Mouse (Mus musculus): ENCODE results near the gene Nexn. TPM values are rescaled to one million over a fixed set of nuclear protein-coding genes. Genes with fewer than 3 reads are reported as not detected.

Gene Nexn
- polyA plus RNA-seq, 1 experiment from 2014 or later, result 3.9 TPM

- no peak for DNase-seq (ENCODE audit: low spot score)
- H3K4me3 ChIP-seq, result no peak overlapping the region
- WGBS, result 91% methylated on average over 1 of the region's 1 CpGs
- H3K36me3 ChIP-seq (replicated peaks), result no peaks in the 10 kb centered on the region
- H3K4me1 ChIP-seq, result no peaks in the 10 kb centered on the region
- no peaks in the 10 kb centered on the region for H3K27me3 ChIP-seq (replicated peaks; ENCODE audit: low read depth, poor library complexity, severe bottlenecking)
- no peak overlapping the region for H3K27ac ChIP-seq (replicated peaks)
- H3K9me3 ChIP-seq, result no peaks in the 10 kb centered on the region
Observed at GRCm38 (mm10) chr3:152250487-152250886, 15.7 kb downstream of the Nexn start.

GRCm38 (mm10) chr3:152247708-152248107, 18.4 kb downstream of the Nexn start:
- no peak for DNase-seq (ENCODE audit: low spot score)
- H3K9me3 ChIP-seq, result no peaks in the 10 kb centered on the region
- H3K27ac ChIP-seq (replicated peaks), result no peak overlapping the region
- H3K36me3 ChIP-seq (replicated peaks), result no peaks in the 10 kb centered on the region
- H3K4me1 ChIP-seq, result no peaks in the 10 kb centered on the region
- H3K27me3 ChIP-seq (replicated peaks; ENCODE audit: low read depth, poor library complexity, severe bottlenecking), result no peaks in the 10 kb centered on the region
- 92% methylated on average over 12 of the region's 12 CpGs for WGBS
- no peak overlapping the region for H3K4me3 ChIP-seq

- Histone ChIP-seq H3K36me3 (replicated peaks) (peaks cover 14% of the 10 kb centered on the region), H3K27ac (replicated peaks) (no peak overlapping the region), H3K27me3 (replicated peaks; ENCODE audit: low read depth, poor library complexity, severe bottlenecking) (no peaks in the 10 kb centered on the region), H3K4me1 (no peaks in the 10 kb centered on the region), H3K4me3 (no peak overlapping the region), H3K9me3 (no peaks in the 10 kb centered on the region)
- 78% methylated on average over 5 of the region's 5 CpGs for WGBS
- DNase-seq (ENCODE audit: low spot score), result no peak
Observed at GRCm38 (mm10) chr3:152245273-152245910, 20.8 kb downstream of the Nexn start.

- no peak for DNase-seq (ENCODE audit: low spot score)
- Histone ChIP-seq H3K36me3 (replicated peaks) (peaks cover 33% of the 10 kb centered on the region), H3K4me3 (no peak overlapping the region), H3K9me3 (no peaks in the 10 kb centered on the region), H3K27ac (replicated peaks) (no peak overlapping the region), H3K4me1 (no peaks in the 10 kb centered on the region), H3K27me3 (replicated peaks; ENCODE audit: low read depth, poor library complexity, severe bottlenecking) (no peaks in the 10 kb centered on the region)
- WGBS, result 76% methylated on average over 4 of the region's 4 CpGs
Observed at GRCm38 (mm10) chr3:152243304-152243703, 22.8 kb downstream of the Nexn start.

- H3K36me3 ChIP-seq (replicated peaks), result peaks cover 55% of the 10 kb centered on the region
- no peak for DNase-seq (ENCODE audit: low spot score)
- no peak overlapping the region for H3K4me3 ChIP-seq
- no peaks in the 10 kb centered on the region for H3K9me3 ChIP-seq
- H3K4me1 ChIP-seq, result no peaks in the 10 kb centered on the region
- no peaks in the 10 kb centered on the region for H3K27me3 ChIP-seq (replicated peaks; ENCODE audit: low read depth, poor library complexity, severe bottlenecking)
- WGBS, result 85% methylated on average over 3 of the region's 3 CpGs
- no peak overlapping the region for H3K27ac ChIP-seq (replicated peaks)
Observed at GRCm38 (mm10) chr3:152241098-152241497, 25.1 kb downstream of the Nexn start.

GRCm38 (mm10) chr3:152239592-152239991, 26.6 kb downstream of the Nexn start:
- Histone ChIP-seq H3K27me3 (replicated peaks; ENCODE audit: low read depth, poor library complexity, severe bottlenecking) (no peaks in the 10 kb centered on the region), H3K27ac (replicated peaks) (no peak overlapping the region), H3K4me3 (no peak overlapping the region), H3K36me3 (replicated peaks) (peaks cover 70% of the 10 kb centered on the region), H3K4me1 (no peaks in the 10 kb centered on the region), H3K9me3 (no peaks in the 10 kb centered on the region)
- WGBS, result 93% methylated on average over 1 of the region's 1 CpGs
- DNase-seq (ENCODE audit: low spot score), result no peak

- Histone ChIP-seq H3K9me3 (no peaks in the 10 kb centered on the region), H3K27me3 (replicated peaks; ENCODE audit: low read depth, poor library complexity, severe bottlenecking) (no peaks in the 10 kb centered on the region), H3K36me3 (replicated peaks) (peaks cover 78% of the 10 kb centered on the region), H3K4me3 (no peak overlapping the region), H3K4me1 (no peaks in the 10 kb centered on the region), H3K27ac (replicated peaks) (no peak overlapping the region)
- 68% methylated on average over 2 of the region's 2 CpGs for WGBS
- DNase-seq (ENCODE audit: low spot score), result no peak
Observed at GRCm38 (mm10) chr3:152238836-152239235, 27.3 kb downstream of the Nexn start.

- 93% methylated on average over 1 of the region's 1 CpGs for WGBS
- H3K4me1 ChIP-seq, result no peaks in the 10 kb centered on the region
- H3K27me3 ChIP-seq (replicated peaks; ENCODE audit: low read depth, poor library complexity, severe bottlenecking), result no peaks in the 10 kb centered on the region
- H3K27ac ChIP-seq (replicated peaks), result no peak overlapping the region
- no peak overlapping the region for H3K4me3 ChIP-seq
- H3K9me3 ChIP-seq, result no peaks in the 10 kb centered on the region
- no peak for DNase-seq (ENCODE audit: low spot score)
- H3K36me3 ChIP-seq (replicated peaks), result peaks cover 99% of the 10 kb centered on the region
Observed at GRCm38 (mm10) chr3:152235805-152236204, 30.3 kb downstream of the Nexn start.

GRCm38 (mm10) chr3:152235238-152235637, 30.9 kb downstream of the Nexn start:
- DNase-seq (ENCODE audit: low spot score), result no peak
- no peak overlapping the region for H3K4me3 ChIP-seq
- WGBS, result 93% methylated on average over 1 of the region's 1 CpGs
- no peaks in the 10 kb centered on the region for H3K4me1 ChIP-seq
- peaks cover 99% of the 10 kb centered on the region for H3K36me3 ChIP-seq (replicated peaks)
- no peaks in the 10 kb centered on the region for H3K27me3 ChIP-seq (replicated peaks; ENCODE audit: low read depth, poor library complexity, severe bottlenecking)
- H3K27ac ChIP-seq (replicated peaks), result no peak overlapping the region
- H3K9me3 ChIP-seq, result no peaks in the 10 kb centered on the region

GRCm38 (mm10) chr3:152231333-152232100, 34.6 kb downstream of the Nexn start:
- Histone ChIP-seq H3K27ac (replicated peaks) (no peak overlapping the region), H3K4me1 (no peaks in the 10 kb centered on the region), H3K9me3 (no peaks in the 10 kb centered on the region), H3K36me3 (replicated peaks) (peaks cover 100% of the 10 kb centered on the region), H3K4me3 (no peak overlapping the region), H3K27me3 (replicated peaks; ENCODE audit: low read depth, poor library complexity, severe bottlenecking) (no peaks in the 10 kb centered on the region)
- 80% methylated on average over 6 of the region's 6 CpGs for WGBS
- no peak for DNase-seq (ENCODE audit: low spot score)

GRCm38 (mm10) chr3:152229271-152229670, 36.9 kb downstream of the Nexn start:
- Histone ChIP-seq H3K4me1 (no peaks in the 10 kb centered on the region), H3K27ac (replicated peaks) (no peak overlapping the region), H3K27me3 (replicated peaks; ENCODE audit: low read depth, poor library complexity, severe bottlenecking) (no peaks in the 10 kb centered on the region), H3K9me3 (no peaks in the 10 kb centered on the region), H3K4me3 (no peak overlapping the region), H3K36me3 (replicated peaks) (peaks cover 100% of the 10 kb centered on the region)
- WGBS, result 92% methylated on average over 5 of the region's 5 CpGs
- DNase-seq (ENCODE audit: low spot score), result no peak

- Histone ChIP-seq H3K36me3 (replicated peaks) (peaks cover 100% of the 10 kb centered on the region), H3K9me3 (no peaks in the 10 kb centered on the region), H3K4me3 (no peak overlapping the region), H3K4me1 (no peaks in the 10 kb centered on the region), H3K27ac (replicated peaks) (no peak overlapping the region), H3K27me3 (replicated peaks; ENCODE audit: low read depth, poor library complexity, severe bottlenecking) (no peaks in the 10 kb centered on the region)
- DNase-seq (ENCODE audit: low spot score), result no peak
- 97% methylated on average over 7 of the region's 7 CpGs for WGBS
Observed at GRCm38 (mm10) chr3:152228843-152229242, 37.3 kb downstream of the Nexn start.

- no peaks in the 10 kb centered on the region for H3K27me3 ChIP-seq (replicated peaks; ENCODE audit: low read depth, poor library complexity, severe bottlenecking)
- no peak overlapping the region for H3K4me3 ChIP-seq
- WGBS, result 95% methylated on average over 7 of the region's 7 CpGs
- no peak for DNase-seq (ENCODE audit: low spot score)
- peaks cover 100% of the 10 kb centered on the region for H3K36me3 ChIP-seq (replicated peaks)
- no peaks in the 10 kb centered on the region for H3K9me3 ChIP-seq
- no peaks in the 10 kb centered on the region for H3K4me1 ChIP-seq
- H3K27ac ChIP-seq (replicated peaks), result no peak overlapping the region
Observed at GRCm38 (mm10) chr3:152225906-152226305, 40.2 kb downstream of the Nexn start.
